Mouse (Mus musculus) small intestine, adult 2 months (tissue): ENCODE results near the gene Cluh. TPM values are rescaled to one million over a fixed set of nuclear protein-coding genes. Genes with fewer than 3 reads are reported as not detected.

Experiments used
- H3K27ac ChIP-seq: fragments of 200-500 bp; 2 replicates; pipeline ENCODE4 v1.5.1; 2012; ENCODE audit warnings: low read depth, low read length, control low read depth, inconsistent platforms; ENCODE audit not compliant: insufficient read depth
- H3K27me3 ChIP-seq: fragments of 200-500 bp; 2 replicates; pipeline ENCODE4 v1.6.1; 2012; ENCODE audit warnings: mild to moderate bottlenecking, moderate library complexity, low read length, inconsistent platforms; ENCODE audit not compliant: control insufficient read depth, insufficient read depth
- H3K36me3 ChIP-seq: fragments of 200-500 bp; 2 replicates; pipeline ENCODE4 v1.6.1; 2012; ENCODE audit warnings: mild to moderate bottlenecking, low read length, control low read depth, inconsistent platforms; ENCODE audit not compliant: control insufficient read depth, insufficient read depth
- H3K4me1 ChIP-seq: fragments of 200-500 bp; 2 replicates; pipeline ENCODE4 v1.6.1; 2012; ENCODE audit warnings: low read length, inconsistent platforms, mixed read lengths; ENCODE audit not compliant: control insufficient read depth, insufficient read depth, insufficient read length
- H3K4me3 ChIP-seq: fragments of 200-500 bp; 2 replicates; pipeline ENCODE4 v1.5.1; 2012; ENCODE audit warnings: low read depth, mild to moderate bottlenecking, control low read depth, inconsistent platforms, low read length, moderate library complexity
- CTCF ChIP-seq: fragments of 200-500 bp; IDR thresholded peaks from 2 replicates; pipeline ENCODE4 v1.5.1; 2012; ENCODE audit warnings: low read depth, mild to moderate bottlenecking, control low read depth, inconsistent platforms, low read length, moderate library complexity, mixed read lengths; ENCODE audit not compliant: insufficient replicate concordance, insufficient read length; ENCODE audit errors: extremely low read depth
- POLR2A ChIP-seq: fragments of 200-500 bp; IDR thresholded peaks from 2 replicates; pipeline ENCODE4 v1.6.1; 2012; ENCODE audit warnings: low read depth, mild to moderate bottlenecking, control low read depth, inconsistent platforms, low read length, moderate library complexity
- whole genome bisulfite sequencing: fragments of 180-500 bp; shearing (Covaris S2); methylation state at CpG from one replicate; pipeline ENCODE4 v1.1.7; 2018; 5-methylcytosine and 5-hydroxymethylcytosine counted together
- polyA plus RNA-seq: library from polyadenylated mRNA; depleted of rRNA; stranded (reverse); fragments of >200 nt; gene quantifications from 2 replicates; pipeline ENCODE4 v1.2.3, GENCODE M21; 2012

Cluh gene
- polyA plus RNA-seq, 1 experiment: 49.0 TPM

DNA sequence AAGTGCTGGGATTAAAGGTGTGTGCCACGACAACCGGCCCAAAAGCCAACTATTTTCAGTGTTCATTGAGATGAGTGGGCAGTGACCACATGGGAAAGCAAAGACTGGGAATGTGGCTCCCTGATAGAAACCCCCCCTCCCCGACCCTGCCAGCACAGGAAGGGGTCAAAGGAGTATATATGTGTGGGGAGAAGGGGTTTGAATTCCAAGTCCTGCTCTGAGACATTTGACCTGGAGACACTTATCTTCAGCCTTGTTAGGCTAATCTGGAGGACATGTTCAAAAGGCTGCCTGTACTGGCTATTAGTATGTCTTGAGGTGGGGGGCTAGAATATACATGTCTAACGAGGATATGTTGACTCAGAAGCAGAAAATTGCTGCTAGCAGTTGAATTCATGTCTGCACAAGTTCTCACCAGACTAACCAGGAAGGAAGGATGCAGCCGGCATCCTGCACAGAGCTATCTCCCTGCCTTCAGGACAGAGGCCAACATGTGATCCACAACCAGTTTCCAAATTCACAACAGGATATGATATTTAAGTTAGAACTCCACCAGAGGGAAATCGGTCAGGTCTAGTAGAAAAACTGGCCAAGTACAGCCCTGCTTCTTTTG, 23.7 kb downstream of the Cluh start:
- H3K4me3 ChIP-seq: no peak overlapping the region
- no peaks in the 10 kb centered on the region for H3K4me1 ChIP-seq
- TF ChIP-seq CTCF (no peak), POLR2A (no peak)
- no peak overlapping the region for H3K27ac ChIP-seq
- H3K27me3 ChIP-seq: no peaks in the 10 kb centered on the region
- 66% methylated on average over 6 of the region's 6 CpGs for WGBS
- peaks cover 48% of the 10 kb centered on the region for H3K36me3 ChIP-seq

DNA sequence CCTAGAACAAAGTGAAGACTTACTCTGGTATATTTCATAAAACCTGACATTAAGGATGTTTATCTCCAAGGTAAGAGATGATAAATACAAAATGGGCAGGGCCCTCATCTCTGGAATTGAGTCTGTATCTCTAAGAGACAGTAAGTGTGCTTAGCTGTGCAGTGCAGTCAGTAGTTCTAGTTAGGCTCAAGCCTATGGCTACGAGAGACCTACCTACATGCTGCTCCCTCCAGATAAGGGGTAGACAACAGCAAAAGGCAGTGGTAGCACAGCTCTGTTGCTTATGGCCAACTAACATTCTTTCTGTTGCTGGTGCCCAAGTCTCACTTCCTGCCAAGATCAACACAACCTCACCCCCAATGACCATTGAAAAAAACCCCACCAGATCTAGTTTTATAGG, 24.3 kb downstream of the Cluh start:
- Histone ChIP-seq H3K27ac (no peak overlapping the region), H3K4me3 (no peak overlapping the region), H3K27me3 (no peaks in the 10 kb centered on the region), H3K36me3 (peaks cover 50% of the 10 kb centered on the region), H3K4me1 (no peaks in the 10 kb centered on the region)
- no peak for TF ChIP-seq POLR2A
- WGBS: 83% methylated on average over 1 of the region's 1 CpGs

DNA sequence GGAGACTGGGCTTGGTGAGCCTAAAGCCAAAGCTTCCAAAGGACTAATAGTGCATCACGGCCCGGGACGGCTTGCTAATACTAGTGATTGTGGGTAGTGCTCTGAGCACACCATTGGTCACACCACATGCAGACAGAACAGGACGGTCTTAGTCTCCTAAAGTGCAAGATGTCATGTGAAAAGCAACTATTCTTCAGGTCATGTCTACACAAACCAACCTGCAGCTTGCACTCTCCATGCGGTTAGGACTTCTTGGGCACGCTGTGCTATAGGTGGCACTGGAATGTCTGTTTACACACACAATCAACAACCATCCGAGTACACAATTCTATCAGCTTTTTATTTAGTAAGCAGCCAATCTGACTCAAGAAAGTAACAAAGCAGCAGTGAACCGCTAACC, 25.4 kb downstream of the Cluh start:
- TF ChIP-seq CTCF: no peak
- TF ChIP-seq POLR2A: no peak
- no peaks in the 10 kb centered on the region for H3K4me1 ChIP-seq
- peaks cover 51% of the 10 kb centered on the region for H3K36me3 ChIP-seq
- WGBS: 92% methylated on average over 8 of the region's 8 CpGs
- H3K27me3 ChIP-seq: no peaks in the 10 kb centered on the region
- no peak overlapping the region for H3K4me3 ChIP-seq
- no peak overlapping the region for H3K27ac ChIP-seq

DNA sequence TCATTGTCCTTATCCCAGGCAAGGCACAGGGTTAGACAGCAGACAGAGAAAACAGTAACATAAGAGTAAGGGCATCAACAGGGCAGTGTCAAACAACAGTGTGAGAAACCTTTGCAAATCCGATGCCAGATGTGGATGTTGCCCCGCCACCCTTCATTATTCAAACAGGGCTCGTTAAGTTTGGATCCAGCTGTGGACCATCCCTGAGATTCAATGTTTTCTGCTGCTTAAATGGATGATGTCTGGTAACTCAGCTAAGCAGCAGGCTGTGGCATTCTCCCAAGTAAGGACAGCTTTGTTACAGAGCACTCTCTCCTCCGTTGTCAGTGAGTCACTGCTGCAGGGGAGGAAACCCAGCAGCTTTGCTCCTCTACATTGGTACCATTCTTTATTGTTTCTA, 25.9 kb downstream of the Cluh start:
- Histone ChIP-seq H3K27me3 (no peaks in the 10 kb centered on the region), H3K36me3 (peaks cover 52% of the 10 kb centered on the region), H3K27ac (no peak overlapping the region), H3K4me3 (no peak overlapping the region), H3K4me1 (no peaks in the 10 kb centered on the region)
- WGBS: 82% methylated on average over 4 of the region's 4 CpGs
- TF ChIP-seq POLR2A: no peak

DNA sequence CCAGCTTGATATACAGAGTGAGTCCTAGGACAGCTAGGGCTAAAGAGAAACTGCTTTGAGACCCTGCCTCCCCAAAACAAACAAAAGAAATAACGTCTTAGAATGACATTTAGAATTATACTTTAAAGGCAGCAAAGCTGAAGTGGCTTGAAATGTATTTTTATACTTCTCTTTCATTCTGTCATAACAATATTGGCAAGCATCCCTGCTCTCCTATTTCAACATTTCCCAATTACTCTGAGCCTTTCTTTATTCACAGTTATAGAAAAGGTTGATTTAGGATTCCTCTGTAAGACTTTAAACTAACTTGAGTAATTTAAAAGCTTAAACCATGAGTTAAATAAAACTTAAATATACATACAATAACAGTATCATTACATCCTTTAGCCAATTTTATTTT, 42.9 kb downstream of the Cluh start:
- TF ChIP-seq POLR2A: no peak
- no peak for TF ChIP-seq CTCF
- peaks cover 36% of the 10 kb centered on the region for H3K36me3 ChIP-seq
- H3K4me1 ChIP-seq: no peaks in the 10 kb centered on the region
- no peaks in the 10 kb centered on the region for H3K27me3 ChIP-seq
- 33% methylated on average over 1 of the region's 1 CpGs for WGBS
- no peak overlapping the region for H3K4me3 ChIP-seq
- no peak overlapping the region for H3K27ac ChIP-seq

DNA sequence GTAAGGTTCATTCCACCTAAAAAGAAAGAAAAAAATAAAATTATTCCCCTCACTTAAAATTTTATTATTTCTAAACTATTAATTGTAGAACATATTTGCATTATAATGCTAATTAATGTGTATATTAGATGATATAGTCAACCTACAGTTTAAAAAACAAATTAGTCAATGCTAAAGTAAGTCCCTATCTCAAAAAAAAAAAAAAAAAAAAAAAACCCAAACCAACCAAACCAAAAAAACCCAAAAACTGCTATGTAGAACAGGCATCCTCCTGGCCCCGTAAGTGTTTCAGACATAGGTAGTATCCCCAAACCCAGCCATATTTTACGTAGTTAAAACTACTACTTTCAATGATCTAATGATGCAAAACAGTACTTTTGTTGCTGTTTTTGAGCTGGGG, 50.2 kb downstream of the Cluh start:
- Histone ChIP-seq H3K4me1 (no peaks in the 10 kb centered on the region), H3K27me3 (no peaks in the 10 kb centered on the region), H3K4me3 (no peak overlapping the region), H3K36me3 (peaks cover 28% of the 10 kb centered on the region), H3K27ac (no peak overlapping the region)
- 96% methylated on average over 2 of the region's 2 CpGs for WGBS
- TF ChIP-seq POLR2A (no peak), CTCF (no peak)

DNA sequence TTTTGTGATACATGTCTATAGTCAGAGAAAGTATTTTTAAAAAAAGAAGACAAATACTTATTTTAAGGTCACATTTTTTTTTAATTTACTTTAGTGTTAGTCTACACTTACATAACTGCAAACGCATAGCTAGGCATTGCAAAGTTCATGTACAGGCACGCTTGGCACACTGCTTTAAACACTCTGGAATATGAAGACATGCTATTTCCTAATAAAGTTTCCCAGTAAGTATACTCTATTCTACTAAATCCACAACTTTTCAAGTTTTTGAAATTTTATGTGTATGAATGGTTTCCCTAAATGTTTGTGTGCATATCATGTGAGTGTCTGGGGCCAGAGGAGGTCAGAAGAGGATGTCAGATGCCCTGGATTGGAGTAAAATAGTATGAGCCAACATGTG, 54.8 kb downstream of the Cluh start:
- no peaks in the 10 kb centered on the region for H3K27me3 ChIP-seq
- 79% methylated on average over 2 of the region's 2 CpGs for WGBS

DNA sequence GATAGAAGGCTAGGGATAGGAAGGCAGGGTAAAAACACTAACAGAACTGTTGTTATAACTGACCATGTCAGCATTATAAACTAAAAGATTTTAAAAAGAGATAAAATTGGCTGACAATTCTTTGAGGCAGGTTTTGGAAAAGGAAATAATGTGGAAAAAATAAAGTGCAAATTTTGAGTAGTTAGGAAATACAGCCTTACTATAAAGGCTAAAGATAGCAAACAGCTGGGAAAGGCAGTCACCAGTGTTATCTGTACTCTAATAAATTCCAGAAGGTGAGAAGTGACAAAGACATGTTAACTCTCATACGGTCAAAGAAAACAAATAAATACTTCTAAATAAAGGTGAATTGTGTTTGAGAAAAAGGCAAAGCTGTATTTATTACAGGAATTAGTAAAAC, 59.5 kb downstream of the Cluh start:
- TF ChIP-seq CTCF: no peak
- no peak for TF ChIP-seq POLR2A
- no peak overlapping the region for H3K27ac ChIP-seq
- 39% methylated on average over 1 of the region's 1 CpGs for WGBS

More for the DNA sequence above, 54.8 kb downstream of the Cluh start:
- no peak for TF ChIP-seq CTCF
- Histone ChIP-seq H3K4me1 (no peaks in the 10 kb centered on the region), H3K27ac (no peak overlapping the region), H3K4me3 (no peak overlapping the region), H3K36me3 (peaks cover 2% of the 10 kb centered on the region; the same call in 1 of the 2 replicates)

More for the DNA sequence above, 59.5 kb downstream of the Cluh start:
- no peak overlapping the region for H3K4me3 ChIP-seq
- H3K27me3 ChIP-seq: no peaks in the 10 kb centered on the region
- peaks cover 6% of the 10 kb centered on the region for H3K4me1 ChIP-seq
- H3K36me3 ChIP-seq: 0 out of 2 replicates have a peak, but pooled peaks cover 2% of the 10 kb centered on the region
